Mouse (Mus musculus): ENCODE measurements around the gene Olfr448.
A peak's percentile ranks its signal among the peaks of the same experiment; 100 is the strongest.

Gene Olfr448

DNA sequence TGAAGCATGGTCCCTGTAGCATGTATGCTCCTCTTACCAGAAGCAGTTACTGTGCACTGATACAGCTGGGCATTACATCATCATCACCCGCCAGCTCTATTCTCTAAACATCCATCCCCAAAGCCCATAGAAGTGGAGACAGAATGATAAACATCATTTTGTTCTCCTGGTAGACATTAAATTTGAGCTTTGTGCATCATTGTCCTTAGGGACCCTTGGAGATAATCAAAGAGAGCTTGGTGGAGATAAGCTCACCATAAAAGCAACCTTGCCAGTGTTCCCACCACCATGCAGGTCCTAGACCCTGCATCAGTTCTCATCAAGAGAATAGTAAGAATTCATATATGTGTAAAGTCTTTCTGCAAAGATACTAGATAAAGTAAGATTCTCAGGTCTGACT, at the start of gene Olfr448:
Gene Olfr448 (plus strand): TSS at position 301 of the 400 bp plus-strand sequence.
- DNase-seq: no peak

DNA sequence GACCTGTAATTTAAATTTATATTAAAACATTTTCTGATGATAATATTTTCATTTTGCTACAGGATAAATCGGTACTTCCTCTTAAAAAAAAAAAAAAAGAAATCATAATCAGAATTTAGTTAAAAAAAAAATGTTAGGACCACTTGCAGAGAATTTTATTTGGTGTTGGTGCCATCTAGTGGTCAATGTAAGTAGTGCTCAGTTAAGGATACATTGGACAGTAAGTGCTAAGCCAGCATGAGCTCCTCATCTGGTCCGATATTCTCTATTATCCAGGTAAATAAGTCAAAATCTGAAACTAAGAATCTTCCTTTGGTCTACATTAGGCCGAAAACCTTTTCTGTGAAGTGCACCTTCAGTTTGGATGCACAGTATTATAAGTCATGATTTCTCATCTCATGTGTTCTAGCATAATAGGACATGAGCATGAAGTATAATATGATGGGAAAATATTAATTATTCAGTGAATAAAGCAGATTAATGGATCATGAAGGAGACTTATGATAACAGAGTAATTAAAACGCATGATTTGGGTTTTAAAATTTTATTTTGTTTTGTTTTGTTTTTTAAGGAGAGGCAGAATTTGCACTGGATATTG, 29.9 kb upstream of the Olfr448 start:
- DNase-seq: peak; percentile 35

DNA sequence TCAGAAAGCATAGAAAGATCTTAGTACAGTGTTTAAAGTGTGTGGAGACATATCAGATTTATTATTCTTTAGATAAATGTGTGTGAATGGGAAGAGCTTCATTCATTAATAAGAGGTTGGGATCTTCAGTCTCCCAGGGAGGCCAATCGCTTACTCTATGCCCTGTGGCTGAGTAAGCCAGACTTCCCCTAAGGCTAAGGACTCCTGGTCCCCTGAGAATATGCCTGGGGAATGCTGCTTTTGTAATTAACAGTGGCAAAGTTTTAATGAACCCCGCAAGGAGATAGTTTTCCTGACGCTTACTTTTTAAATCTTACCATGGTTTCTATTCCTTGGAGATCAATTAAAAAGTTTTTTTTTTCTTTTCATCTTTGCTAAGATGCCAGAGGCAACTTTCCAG, 20.5 kb upstream of the Olfr448 start:
- no peak for DNase-seq

DNA sequence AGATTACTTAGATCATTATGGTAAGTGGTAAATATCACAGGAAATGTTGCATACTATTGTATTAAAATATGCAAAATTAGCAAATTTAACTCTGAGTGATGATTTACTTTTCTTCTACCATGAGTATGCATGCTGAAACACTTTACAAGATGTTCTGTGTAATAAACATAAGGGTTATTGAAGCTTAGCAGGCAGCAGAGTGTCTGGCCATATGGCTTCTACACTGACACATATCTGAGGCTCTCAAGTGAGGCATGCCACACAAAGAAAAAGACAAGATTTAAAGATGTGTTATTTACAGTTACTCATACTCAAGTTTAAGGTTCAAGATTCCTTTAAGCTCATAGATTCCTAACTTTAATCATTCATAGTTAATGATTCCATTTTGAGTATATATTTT, 13.9 kb upstream of the Olfr448 start:
- no peak for DNase-seq

DNA sequence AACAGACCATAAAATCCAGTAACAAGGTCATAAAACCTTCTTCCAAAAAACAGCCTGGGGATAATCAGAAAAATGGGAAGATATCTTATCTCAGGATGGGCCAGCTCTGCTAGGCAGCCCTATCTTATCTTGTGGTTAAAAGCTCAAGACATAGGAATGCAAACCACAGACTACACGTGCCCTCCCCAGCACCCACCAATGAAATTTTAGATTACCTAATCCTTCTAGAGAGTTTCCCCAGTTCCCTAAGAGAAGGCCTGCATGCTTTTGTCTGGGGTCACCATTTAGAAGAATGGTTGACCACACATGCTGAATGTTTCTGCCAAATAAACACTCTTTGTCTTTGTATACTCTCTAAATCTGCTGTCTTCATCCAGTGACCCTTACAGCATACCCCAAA, 10.1 kb downstream of the Olfr448 start:
- no peak for DNase-seq

DNA sequence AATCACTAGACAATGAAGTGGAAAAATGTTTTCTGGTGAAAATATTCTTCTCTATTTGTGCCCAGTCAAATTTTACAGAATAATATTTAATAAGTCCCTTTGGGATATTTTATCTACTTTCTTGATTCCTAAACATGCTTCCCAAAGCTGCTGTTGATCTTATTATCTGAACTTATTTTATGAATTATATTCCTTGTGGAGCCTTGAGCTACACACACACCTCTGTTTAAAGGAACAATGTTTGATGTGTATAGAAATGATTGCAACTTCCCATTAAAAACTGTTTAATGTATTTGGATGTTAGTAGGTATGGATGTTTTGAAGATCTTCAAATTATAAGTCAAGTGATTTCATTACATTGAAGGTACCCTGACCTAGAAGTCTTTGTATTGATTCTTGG, 18.3 kb downstream of the Olfr448 start, which contains the start of gene Olfr447:
Gene Olfr447 (plus strand): TSS at position 301 of the 400 bp plus-strand sequence.
- DNase-seq: no peak

DNA sequence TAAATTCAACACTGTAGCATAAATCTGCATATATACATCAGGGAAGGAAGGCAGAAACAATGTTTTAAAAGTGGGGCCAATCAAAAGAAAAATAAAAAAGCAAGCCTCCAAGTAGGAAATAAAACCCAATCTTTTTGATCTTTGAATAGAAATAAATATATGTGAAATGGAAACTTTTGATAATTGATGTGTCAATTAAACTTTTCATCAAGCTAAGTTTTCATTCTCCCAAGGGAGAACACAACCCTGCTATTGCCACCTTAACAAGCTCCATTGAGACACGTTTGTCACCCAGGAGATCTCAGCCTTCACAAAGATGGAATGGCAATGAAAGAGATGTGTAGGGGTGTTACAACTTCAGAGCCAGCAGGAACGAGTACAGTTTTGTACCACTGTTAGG, 30.8 kb downstream of the Olfr448 start, which contains the start of gene Olfr446:
Gene Olfr446 (plus strand): TSS at position 301 of the 400 bp plus-strand sequence.
- no peak for DNase-seq
